Mouse (Mus musculus) liver, adult 2 months (tissue): ENCODE measurements around the gene Heatr5a.

ENCODE experiments used
- CTCF ChIP-seq: fragments of 200-500 bp; IDR thresholded peaks from 2 replicates; pipeline ENCODE4 v1.5.1; 2011; ENCODE audit warnings: low read depth, low read length, control low read depth
- POLR2A ChIP-seq: fragments of 200-500 bp; IDR thresholded peaks from 2 replicates; pipeline ENCODE4 v1.6.1; 2011; ENCODE audit warnings: low read length, control low read depth; ENCODE audit not compliant: insufficient read depth; ENCODE audit errors: extremely low read depth

DNA sequence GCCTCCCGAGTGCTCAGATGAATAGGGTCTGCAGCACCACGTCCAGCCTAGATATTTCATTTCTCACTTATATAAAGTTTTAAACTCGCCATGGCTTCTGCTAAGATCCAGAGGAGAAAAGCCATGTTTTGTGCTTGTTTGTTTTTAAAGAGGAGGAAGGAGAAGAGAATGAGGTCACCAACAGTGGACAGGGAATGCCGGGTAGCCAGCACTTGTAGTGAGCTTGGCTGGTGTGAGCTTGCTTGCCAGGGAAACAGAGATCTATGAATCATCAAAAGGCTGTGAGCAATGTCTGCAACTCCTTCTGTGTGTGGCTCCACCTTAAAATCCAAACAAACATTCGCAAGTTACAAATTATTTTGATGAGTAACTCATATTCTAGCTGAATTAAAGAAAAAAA is 17.4 kb upstream of the Heatr5a start:
- TF ChIP-seq CTCF, result no peak
- no peak for TF ChIP-seq POLR2A
